In the genomic region with DNA sequence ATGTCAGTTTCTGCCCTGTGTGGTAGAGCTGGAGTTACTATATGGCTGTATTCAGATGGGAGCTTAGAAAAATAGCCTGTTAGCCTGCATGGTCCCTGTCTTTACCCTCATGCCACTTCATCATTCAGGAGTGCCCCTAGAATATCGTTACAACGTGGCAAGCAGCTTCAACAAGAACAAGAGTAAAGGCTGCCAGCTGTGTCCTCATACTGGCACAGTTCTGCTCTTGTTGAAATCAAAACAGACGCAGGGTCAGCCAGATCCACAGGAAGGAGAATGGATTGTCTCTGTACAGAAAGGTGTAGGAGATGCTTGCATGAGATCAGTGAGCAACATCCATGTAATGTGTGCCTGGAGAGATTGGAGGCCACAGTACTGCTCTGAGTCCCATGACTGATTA, we compare ENCODE assay signal across 15 mouse cellular contexts.
"Had no signal": no experiment of that assay in that cellular context is flagged by ENCODE, and none has a peak within 500 bp of the region (broad histone marks: within the 10 kb centered on the region; RNA-seq: fewer than 3 reads in every experiment).

No protein-coding gene starts in this region.

- H3K9ac ChIP-seq: neural tube, embryonic 15.5 days; stomach, embryonic 15.5 days had no signal

- H3K27me3 ChIP-seq: neural tube, embryonic 15.5 days; stomach, embryonic 15.5 days had no signal

- H3K4me3 ChIP-seq: neural tube, embryonic 15.5 days; stomach, embryonic 15.5 days had no signal

- H3K27ac ChIP-seq: neural tube, embryonic 15.5 days; stomach, embryonic 15.5 days; stomach, postnatal 0 days had no signal

- H3K4me1 ChIP-seq: neural tube, embryonic 15.5 days had no signal

- H3K9me3 ChIP-seq: neural tube, embryonic 15.5 days; stomach, embryonic 15.5 days had no signal

- H3K36me3 ChIP-seq: neural tube, embryonic 15.5 days; stomach, embryonic 15.5 days had no signal

- H3K4me2 ChIP-seq: neural tube, embryonic 15.5 days; stomach, embryonic 15.5 days had no signal

- DNase-seq: retina, postnatal 1 day; right cerebral cortex, adult 18-20 months; right cerebral cortex, postnatal 14 days; right cerebral cortex, postnatal 25 days; right cerebral cortex, postnatal 4 days; spleen, adult 18-20 months; thymus, adult 18-20 months; thymus, adult 2 months; thymus, postnatal 14 days; thymus, postnatal 25 days; thymus, postnatal 36 days; thymus, postnatal 4 days had no signal
